Mouse (Mus musculus): ENCODE data around the gene Taf11. TPM values are rescaled to one million over a fixed set of nuclear protein-coding genes. Genes with fewer than 3 reads are reported as not detected.

The Taf11 gene
- polyA plus RNA-seq, 1 experiment from 2014 or later, result 95.5 TPM

- Histone ChIP-seq H3K4me1 (0 out of 2 replicates have a peak, but pooled peaks cover 10% of the 10 kb centered on the region), H3K27me3 (ENCODE audit: low read depth, poor library complexity, severe bottlenecking) (no peaks in the 10 kb centered on the region), H3K36me3 (peaks cover 10% of the 10 kb centered on the region), H3K4me3 (no peak overlapping the region), H3K27ac (replicated peaks) (no peak overlapping the region), H3K9me3 (replicated peaks) (no peaks in the 10 kb centered on the region)
- WGBS, result 92% methylated on average over 2 of the region's 2 CpGs
- no peak for DNase-seq (ENCODE audit: low spot score)
These were observed 44.2 kb downstream of the Taf11 start for GRCm38 (mm10) chr17:27865461-27865860.

- Histone ChIP-seq H3K4me1 (peaks cover 39% of the 10 kb centered on the region), H3K4me3 (no peak overlapping the region), H3K27ac (replicated peaks) (no peak overlapping the region), H3K36me3 (peaks cover 6% of the 10 kb centered on the region), H3K9me3 (replicated peaks) (no peaks in the 10 kb centered on the region), H3K27me3 (ENCODE audit: low read depth, poor library complexity, severe bottlenecking) (no peaks in the 10 kb centered on the region)
- no peak for DNase-seq (ENCODE audit: low spot score)
- WGBS, result 34% methylated on average over 2 of the region's 2 CpGs
These were observed 50.5 kb downstream of the Taf11 start for GRCm38 (mm10) chr17:27859131-27859530.

GRCm38 (mm10) chr17:27857649-27858475 lies 51.8 kb downstream of the Taf11 start:
- H3K27me3 ChIP-seq (ENCODE audit: low read depth, poor library complexity, severe bottlenecking), result no peaks in the 10 kb centered on the region
- peaks cover 18% of the 10 kb centered on the region for H3K36me3 ChIP-seq
- DNase-seq (ENCODE audit: low spot score), result no peak
- WGBS, result 64% methylated on average over 11 of the region's 11 CpGs
- H3K4me1 ChIP-seq, result peaks cover 39% of the 10 kb centered on the region
- H3K9me3 ChIP-seq (replicated peaks), result no peaks in the 10 kb centered on the region
- peak overlapping the region; percentile 93 for H3K4me3 ChIP-seq
- H3K27ac ChIP-seq (replicated peaks), result peak overlapping the region; percentile 91

DNA sequence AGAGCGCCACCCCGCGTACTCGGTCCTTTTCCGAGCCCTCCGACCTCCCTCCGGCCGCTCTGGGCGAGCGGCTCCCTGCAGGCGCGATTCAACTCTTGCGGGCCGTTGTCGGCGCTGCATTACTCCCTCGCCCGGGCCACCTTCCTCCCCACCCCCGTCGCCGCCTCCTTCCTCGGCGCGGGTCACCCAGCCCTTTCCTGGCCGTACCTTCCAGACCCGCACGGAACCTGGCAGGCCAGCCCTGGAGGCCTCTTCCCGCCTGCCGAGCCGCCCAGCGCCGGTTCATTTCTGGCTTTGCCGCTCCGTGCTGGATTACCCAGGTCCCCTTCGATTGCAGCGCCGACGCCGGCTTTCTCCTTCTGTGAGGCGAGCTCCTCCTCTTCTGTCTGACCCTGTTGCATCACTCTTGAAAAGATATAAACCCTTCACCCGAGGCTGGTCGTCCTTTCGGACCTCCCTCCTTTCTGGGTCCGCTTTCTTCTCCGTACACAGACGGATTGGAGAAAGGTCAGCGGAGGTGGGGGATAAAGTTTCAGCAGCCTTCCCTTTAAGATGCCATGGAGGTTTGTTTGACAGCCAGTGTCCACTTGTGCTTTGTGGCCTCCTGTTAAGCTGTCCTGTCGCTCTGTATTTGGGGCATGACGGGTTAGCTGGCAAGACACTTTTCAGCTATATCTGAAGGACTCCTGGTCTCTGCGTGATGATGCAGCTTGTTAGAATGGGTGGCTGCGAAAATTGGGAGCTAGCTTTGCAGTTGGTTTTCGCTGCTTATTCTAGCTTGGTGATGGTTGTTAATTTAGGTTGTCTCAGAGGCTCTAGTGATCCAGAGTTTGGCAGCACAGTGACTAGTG lies 52.6 kb downstream of the Taf11 start:
- WGBS, result 3% methylated on average over 51 of the region's 52 CpGs
- peak; percentile 70 for DNase-seq (ENCODE audit: low spot score)
- peak overlapping the region; percentile 91 for H3K27ac ChIP-seq (replicated peaks)

DNA sequence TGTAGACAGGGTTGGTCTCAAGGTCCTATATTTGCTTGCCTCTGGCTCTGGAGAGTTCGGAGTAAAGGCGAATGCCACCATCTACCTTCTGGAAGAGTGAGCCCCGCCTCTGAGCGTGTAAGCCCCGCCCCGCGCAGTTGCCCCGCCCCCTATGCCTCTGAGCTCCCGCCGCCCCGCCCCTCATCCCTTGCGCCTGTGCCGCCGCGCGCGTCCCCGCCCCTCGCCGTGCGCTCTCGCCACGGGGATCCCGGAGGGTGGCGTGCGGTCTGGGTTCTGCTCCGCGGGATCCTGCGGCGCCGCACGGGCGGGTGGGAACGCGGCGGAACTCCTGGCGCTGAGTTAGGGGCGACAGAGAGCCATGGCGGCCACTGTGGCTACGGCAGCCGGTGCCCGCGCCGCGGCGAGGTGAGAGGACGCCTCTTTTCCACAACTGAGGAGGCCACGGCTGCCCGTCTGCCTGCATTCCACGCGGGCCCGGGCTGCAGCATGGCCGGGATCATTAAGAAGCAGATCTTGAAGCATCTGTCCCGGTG lies 53.3 kb downstream of the Taf11 start, which contains the start of gene Uhrf1bp1:
TSS of gene Uhrf1bp1 (plus strand) at position 177 of the 533 bp plus-strand sequence.
- H3K27me3 ChIP-seq (ENCODE audit: low read depth, poor library complexity, severe bottlenecking), result no peaks in the 10 kb centered on the region
- H3K27ac ChIP-seq (replicated peaks), result peak within 1 kb of the TSS; percentile 91
- peak; percentile 87 for DNase-seq (ENCODE audit: low spot score)
- WGBS, result 2% methylated on average over 53 of the region's 54 CpGs
- no peaks in the 10 kb centered on the region for H3K9me3 ChIP-seq (replicated peaks)
- H3K36me3 ChIP-seq, result peaks cover 32% of the 10 kb centered on the region
- peaks cover 39% of the 10 kb centered on the region for H3K4me1 ChIP-seq
- peak within 1 kb of the TSS; percentile 93 for H3K4me3 ChIP-seq

More for the DNA sequence above, 52.6 kb downstream of the Taf11 start:
- Histone ChIP-seq H3K4me3 (peak overlapping the region; percentile 93), H3K36me3 (peaks cover 27% of the 10 kb centered on the region), H3K4me1 (peaks cover 39% of the 10 kb centered on the region), H3K9me3 (replicated peaks) (no peaks in the 10 kb centered on the region), H3K27me3 (ENCODE audit: low read depth, poor library complexity, severe bottlenecking) (no peaks in the 10 kb centered on the region)

Other genes starting within 250 kb of the Taf11 start
- 0.16 and 0.25 TPM in 2 replicates for gene Spdef, start 180.9 kb downstream of the Taf11 start, polyA plus RNA-seq (2016; fragmentation: Nextera tagmentation; extraction: Ambion mirVana)
- gene D17Wsu92e, start 89.2 kb downstream of the Taf11 start, polyA plus RNA-seq (2016; fragmentation: Nextera tagmentation; extraction: Ambion mirVana), result 11.1 and 12.1 TPM in 2 replicates
- 403 and 447 TPM in 2 replicates for gene Snrpc, start 71.7 kb downstream of the Taf11 start, polyA plus RNA-seq (2016; fragmentation: Nextera tagmentation; extraction: Ambion mirVana)
- gene Uhrf1bp1, start 53.4 kb downstream of the Taf11 start, polyA plus RNA-seq (2016; fragmentation: Nextera tagmentation; extraction: Ambion mirVana), result 6.3 and 6.6 TPM in 2 replicates
- 19.3 and 31.9 TPM in 2 replicates for gene Anks1, start 538 bp downstream of the Taf11 start, polyA plus RNA-seq (2016; fragmentation: Nextera tagmentation; extraction: Ambion mirVana)
- 0.86 and 1.2 TPM in 2 replicates for gene Tcp11, start 170.8 kb upstream of the Taf11 start, polyA plus RNA-seq (2016; fragmentation: Nextera tagmentation; extraction: Ambion mirVana)
- 9.5 and 10.8 TPM in 2 replicates for gene Scube3, start 232.3 kb upstream of the Taf11 start, polyA plus RNA-seq (2016; fragmentation: Nextera tagmentation; extraction: Ambion mirVana)

Data from midbrain, embryonic 10.5 days (tissue).